Mouse (Mus musculus) heart, postnatal 0 days (tissue): ENCODE data around the gene Vwa5a.

Source experiments
- CTCF ChIP-seq: IDR thresholded peaks from 2 replicates; pipeline ENCODE4 v1.5.1; 2016; ENCODE audit warnings: antibody characterized with exemption, control low read depth, low read depth
- EP300 ChIP-seq: IDR thresholded peaks from 2 replicates; pipeline ENCODE4 v1.6.1; 2016; ENCODE audit warnings: antibody characterized with exemption, low read depth

DNA sequence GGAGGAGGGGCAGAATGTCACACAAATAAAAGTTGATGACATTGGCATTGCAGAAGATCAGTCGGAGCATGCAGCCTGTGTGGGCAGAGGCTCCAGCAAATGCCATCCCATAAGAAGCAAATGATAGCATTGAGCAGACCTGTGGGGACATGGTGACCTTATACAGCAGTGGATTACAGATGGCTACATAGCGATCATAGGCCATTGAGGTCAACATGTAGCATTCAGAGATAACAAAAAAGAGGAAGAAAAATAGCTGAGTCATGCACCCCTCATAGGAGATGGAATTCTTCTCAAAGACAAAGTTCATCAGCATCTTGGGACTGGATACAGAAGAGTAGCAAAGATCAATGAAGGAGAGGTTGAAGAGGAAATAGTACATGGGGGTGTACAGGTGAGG is 45.2 kb upstream of the Vwa5a start:
- no peak for TF ChIP-seq CTCF
- TF ChIP-seq EP300, result no peak
